Mouse (Mus musculus): ENCODE data around the gene Ubr2. TPM values are rescaled to one million over a fixed set of nuclear protein-coding genes. Genes with fewer than 3 reads are reported as not detected.

Gene Ubr2
- total RNA-seq, 2 experiments from 2014 or later: 43.5 to 73.8 TPM

DNA sequence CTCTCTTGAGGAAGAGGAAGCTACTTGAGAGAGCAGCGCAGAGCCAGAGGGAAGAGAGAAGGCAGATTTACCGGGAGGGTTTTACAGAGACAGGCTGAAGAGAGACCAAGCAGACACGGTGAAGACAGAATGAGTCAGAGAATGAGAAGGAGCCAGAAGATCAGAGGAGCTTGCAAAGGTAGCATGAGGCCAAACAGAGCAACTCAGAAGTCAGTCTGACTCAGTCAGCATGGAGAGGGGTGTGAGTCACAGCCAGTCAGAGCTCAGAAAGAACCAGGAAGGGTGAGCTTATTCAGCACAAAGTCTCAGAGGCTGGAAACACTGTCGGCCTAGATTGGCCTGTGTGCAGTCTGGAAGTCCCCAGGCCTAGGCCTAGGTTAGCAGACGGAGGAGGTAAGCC is 77.4 kb downstream of the Ubr2 start:
- no peak for ATAC-seq (replicated peaks; ENCODE audit: low FRiP score, poor library complexity, severe bottlenecking)

DNA sequence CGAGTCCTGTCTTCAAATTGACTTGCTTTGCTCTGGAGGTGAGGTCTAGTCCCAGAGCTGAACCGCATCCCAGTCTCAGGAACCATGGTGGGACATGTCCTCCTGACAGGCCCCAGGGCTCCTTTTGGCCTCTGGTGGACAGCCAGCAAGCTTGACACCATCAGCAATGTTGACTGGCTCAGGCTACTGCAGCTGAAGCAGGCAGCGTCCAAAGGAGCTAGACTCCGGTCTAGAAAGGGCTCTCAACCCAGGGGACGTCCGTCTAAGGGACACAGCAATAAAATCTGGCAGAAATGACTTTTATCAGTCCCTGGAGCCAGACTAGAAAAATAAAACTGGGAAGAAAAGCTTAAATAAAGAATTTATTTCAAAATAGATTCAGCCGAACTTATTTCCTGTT is 80.5 kb downstream of the Ubr2 start:
- ATAC-seq (replicated peaks; ENCODE audit: low FRiP score, poor library complexity, severe bottlenecking): no peak

DNA sequence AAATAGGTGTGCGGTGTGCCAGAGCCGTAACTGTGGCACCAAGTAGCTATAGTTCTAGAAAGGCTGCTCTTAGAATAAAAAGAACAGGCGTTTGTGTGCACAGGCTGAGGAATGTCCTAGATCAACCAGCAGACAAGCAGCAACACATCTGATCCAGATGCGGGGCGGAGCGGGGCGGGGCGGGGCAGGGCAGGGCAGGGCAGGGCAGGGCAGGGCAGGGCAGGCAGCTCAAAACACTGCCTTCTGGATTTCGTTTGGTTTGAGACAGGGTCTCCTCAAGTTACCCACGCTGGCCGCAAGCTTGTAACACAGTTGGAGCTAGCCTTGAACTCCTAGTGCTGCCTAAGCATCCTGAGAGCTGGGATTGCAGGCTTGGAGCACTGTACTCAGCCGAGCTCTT is 81.1 kb downstream of the Ubr2 start:
- ATAC-seq (replicated peaks; ENCODE audit: low FRiP score, poor library complexity, severe bottlenecking): no peak

DNA sequence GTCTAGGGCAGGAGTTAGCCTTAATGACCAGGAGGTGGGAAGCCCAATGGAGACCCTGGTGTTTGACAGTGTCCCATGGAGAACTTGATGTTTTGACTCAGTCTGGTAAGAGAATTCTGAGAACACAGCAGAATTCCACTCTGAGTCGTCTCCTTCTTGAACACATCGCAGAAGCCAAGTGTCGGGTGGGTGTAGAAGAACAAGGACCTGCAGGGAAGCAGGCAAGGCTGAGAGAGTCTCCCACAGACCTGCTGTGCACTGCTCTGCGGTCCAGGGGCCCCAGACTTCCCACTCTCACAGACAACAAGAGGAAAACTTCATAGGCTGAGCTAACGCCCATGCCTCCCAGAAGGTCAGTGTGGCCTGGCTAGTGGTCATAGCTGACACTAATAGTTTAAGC is 82.6 kb downstream of the Ubr2 start:
- ATAC-seq (replicated peaks; ENCODE audit: low FRiP score, poor library complexity, severe bottlenecking): no peak

DNA sequence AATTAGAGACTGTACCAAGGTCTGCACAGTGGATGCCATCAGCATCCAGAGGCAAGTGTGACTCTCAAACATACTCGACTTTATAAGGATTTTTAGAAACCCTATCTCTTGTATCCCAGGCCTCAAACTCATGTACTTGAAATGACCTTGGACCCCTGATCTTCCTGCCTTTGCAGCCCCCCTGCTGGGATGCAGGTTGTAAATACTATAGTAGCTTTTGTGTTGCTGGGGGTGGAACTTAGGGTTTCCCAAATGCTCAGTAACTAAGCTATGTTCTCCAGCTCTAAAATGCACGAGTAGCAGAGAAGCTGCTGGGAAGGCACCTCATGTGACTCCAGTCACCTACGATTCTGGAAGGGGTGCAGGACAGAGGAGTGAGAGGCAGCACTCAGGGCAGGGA is 83.4 kb downstream of the Ubr2 start:
- ATAC-seq (replicated peaks; ENCODE audit: low FRiP score, poor library complexity, severe bottlenecking): no peak

DNA sequence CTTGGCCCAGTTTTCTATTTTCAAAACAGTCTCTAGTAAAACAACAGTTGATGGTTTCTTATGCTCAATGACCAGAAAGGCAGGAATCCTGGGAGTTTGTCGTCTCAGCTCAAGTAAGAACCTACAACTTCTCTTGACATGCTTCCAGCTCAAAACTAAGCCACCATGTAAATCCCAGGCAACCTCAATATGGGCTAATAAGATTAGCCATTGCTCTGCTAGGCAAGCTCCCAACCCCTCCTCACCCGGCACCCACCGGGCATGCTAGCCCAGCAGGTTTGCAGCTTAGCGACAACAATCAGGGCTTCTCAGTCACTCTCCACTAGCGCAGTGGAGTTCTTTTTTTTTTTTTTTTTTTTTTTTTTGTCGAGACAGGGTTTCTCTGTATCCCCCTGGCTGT is 84.2 kb downstream of the Ubr2 start:
- no peak for ATAC-seq (replicated peaks; ENCODE audit: low FRiP score, poor library complexity, severe bottlenecking)

DNA sequence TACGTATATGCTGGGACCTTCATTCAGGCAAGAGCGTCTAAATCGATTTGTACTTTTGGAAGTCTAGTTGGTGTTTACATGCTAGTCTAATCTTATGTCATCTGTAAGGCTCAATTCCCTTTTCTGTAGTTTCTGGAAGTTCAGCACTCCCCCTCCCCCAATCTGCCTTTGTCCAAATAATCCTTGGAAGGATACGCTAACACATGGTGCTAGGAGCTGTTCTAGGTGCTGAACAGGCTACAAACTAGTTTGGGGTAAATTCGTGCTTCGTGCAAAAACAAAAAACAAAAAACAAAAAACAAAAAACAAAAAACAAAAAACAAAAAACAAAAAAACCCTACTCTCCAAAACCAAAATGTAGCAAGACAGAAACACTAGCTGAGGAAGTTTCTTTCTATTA is 89.5 kb downstream of the Ubr2 start:
- ATAC-seq (replicated peaks; ENCODE audit: low FRiP score, poor library complexity, severe bottlenecking): no peak

DNA sequence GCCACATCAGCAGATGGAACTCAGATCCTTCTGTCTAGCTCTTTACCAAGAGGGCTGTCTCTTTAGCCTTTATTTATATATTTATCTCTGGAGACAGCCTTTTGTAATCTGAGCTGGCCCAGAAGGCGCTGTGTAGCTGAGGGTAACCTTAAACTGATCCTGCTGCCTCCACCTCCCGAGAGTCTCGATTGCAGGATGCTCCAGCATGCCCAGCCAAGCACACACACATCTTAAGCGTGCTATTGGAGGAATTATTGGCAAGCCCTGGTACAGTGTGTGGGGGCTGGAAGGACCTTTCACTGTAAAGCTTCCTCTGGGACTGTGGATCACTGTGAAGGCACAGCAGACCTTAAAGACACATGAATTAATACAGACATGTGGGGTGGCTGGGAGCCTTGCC is 91.4 kb downstream of the Ubr2 start:
- ATAC-seq (replicated peaks; ENCODE audit: low FRiP score, poor library complexity, severe bottlenecking): no peak

DNA sequence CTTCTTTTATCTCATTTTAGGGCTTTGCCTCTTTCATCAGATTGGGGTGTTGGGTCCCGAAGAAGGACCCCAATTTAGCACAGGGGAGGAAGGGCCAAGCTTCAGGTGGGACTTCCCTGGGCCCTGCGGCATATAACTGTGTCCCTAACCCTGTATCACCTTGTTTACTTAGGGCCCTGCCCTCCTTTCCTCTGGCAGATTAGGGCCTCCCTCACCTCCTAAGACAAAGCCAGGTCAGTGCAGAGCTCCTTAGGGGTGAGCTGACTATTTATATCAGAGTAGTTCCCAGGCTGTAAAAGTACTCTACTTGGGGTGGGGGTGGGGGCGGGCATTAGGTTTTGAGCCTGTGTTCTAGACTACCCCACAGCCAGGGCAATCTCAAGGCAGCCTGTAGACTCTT is 95.2 kb downstream of the Ubr2 start:
- ATAC-seq (replicated peaks; ENCODE audit: low FRiP score, poor library complexity, severe bottlenecking): no peak

DNA sequence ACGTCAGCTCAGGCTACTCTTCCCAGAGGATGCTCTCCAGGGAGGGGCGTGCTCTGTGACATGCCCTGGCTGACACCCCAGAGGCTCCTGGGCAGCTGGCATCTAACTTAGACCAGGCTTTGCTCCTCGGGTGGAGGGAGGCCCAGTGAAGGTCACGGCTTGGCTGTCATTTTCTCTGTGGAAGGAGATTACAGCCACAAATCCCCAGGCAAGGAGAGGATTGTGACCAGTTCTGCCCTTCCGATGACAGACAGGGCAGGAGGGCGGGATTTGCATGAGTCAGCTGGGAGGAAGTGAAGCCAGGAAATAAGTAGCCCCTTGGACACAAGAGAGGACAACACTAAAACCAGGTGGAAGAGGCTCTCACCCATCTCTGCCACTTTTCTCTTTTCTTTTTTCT is 98.0 kb downstream of the Ubr2 start:
- no peak for ATAC-seq (replicated peaks; ENCODE audit: low FRiP score, poor library complexity, severe bottlenecking)

DNA sequence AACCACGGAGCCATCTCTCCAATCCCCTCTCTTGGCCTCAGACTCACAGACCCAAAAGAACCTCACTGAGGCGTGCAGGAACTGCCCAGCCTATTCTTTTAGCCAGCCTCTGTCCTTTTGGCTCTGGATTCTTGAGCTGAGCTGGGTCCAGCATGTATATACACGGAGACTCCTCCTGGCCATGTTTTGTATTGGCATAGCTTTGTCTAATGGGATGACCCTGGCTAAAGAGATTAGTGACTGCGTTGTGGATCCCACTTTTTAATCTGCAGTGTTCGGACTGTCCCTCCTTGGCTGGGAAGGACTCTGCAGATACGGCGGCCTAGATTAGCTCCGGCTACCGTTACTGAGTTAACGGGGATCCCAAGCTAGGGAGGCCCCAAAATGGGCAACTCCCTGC is 100.2 kb downstream of the Ubr2 start, which contains the start of gene Prph2:
Gene Prph2 (plus strand): TSS at position 274 of the 400 bp plus-strand sequence.
- ATAC-seq (replicated peaks; ENCODE audit: low FRiP score, poor library complexity, severe bottlenecking): no peak

DNA sequence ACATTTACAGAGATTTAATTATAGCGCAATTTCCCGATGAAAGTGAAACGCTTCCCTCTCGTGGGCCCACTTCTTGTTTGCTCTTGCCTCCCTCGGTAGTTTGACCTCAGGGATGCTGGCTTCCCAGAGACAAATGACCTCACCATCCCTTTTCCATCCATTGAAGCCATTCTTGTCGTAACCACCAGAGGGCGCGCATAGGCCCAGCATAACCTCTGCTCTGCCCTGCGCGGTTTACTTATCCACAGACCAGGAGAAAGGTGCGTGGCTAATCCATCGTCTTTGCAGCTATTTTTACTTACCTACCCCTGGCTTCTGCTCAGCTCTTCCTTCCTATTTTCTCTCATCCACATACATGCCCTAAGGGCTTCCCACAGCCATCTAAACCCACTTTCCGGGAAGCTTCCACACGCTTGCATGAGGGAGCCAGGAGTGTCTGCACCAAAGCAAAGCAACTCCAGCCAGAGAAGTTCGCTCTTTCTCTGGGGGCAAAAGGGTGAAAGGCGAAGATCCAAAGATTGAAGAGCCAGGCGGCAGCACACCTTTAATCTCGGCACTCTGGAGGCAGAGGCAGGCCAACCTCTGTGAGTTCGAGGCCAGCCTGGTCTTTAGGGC is 106.4 kb downstream of the Ubr2 start:
- peak; percentile 92 for ATAC-seq (replicated peaks; ENCODE audit: low FRiP score, poor library complexity, severe bottlenecking)

DNA sequence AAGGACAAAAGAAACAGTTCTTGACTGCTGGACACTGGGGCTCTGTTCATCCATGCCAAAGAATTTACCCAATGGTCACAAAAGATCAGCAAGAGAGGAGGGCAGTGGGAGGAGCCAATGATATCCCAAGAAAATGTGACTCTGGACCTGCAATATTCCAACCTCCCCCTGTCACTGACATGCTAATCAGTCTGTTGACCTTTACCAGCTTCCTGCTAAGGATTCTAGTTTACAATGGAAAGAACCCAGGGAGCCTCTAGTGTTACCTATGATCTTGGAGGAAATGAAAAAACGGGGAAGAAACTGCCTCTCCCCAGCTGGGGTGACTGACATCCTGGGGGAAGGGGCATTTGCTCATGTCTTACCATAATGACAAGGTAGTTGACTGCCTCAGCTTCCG is 109.4 kb downstream of the Ubr2 start:
- no peak for ATAC-seq (replicated peaks; ENCODE audit: low FRiP score, poor library complexity, severe bottlenecking)

DNA sequence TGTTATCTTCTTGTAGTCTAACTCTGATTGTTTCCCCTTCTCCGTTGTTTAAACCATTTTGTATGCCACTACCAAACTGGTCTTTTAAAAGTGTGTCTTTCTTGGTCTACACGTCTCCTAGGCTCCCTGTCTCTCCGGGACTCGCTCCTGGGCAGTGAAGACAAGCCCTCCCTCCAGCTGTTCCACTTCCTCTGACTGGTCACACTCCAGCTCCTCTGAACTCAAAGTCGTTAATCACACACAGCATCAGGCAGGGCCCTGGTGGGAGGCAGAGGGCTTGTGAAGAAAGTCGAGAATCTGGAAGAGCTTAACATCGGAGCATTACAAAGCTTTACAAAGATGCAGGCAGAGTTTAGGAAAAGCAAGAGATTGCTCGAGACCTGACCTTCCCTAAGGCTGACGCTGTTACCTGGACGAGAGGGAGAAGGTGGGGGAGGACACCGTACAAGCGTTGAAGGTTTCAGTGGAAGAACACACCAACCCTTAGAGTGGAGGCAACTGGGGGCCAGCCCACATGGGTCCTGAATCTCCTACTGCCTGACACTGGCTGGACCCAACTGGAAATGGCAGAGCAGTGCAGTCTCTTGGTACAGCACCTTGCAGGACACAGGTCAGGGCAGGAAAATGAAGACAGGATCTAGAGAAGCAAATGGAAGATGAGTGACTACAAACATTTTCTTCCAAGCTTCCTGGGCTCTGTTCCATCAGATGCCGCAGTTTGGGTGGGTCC is 113.0 kb downstream of the Ubr2 start:
- ATAC-seq (replicated peaks; ENCODE audit: low FRiP score, poor library complexity, severe bottlenecking): no peak

DNA sequence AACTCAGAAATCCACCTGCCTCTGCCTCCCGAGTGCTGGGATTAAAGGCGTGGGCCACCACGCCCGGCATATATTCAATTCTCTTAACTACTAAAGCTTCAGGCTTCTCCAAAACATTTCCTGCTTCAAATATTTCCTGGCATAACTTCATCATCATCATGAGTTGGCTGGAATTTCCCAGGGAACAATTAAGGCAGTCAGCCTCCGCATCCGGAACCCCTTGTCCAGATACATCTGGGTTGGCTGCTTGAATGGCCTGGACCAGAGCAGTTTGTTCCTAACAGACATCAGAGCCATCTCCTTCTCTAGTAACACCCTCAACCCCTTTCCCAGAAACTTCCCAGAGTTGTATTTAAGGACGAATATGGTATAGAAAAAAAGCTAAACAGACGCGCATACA is 114.9 kb downstream of the Ubr2 start:
- ATAC-seq (replicated peaks; ENCODE audit: low FRiP score, poor library complexity, severe bottlenecking): no peak

DNA sequence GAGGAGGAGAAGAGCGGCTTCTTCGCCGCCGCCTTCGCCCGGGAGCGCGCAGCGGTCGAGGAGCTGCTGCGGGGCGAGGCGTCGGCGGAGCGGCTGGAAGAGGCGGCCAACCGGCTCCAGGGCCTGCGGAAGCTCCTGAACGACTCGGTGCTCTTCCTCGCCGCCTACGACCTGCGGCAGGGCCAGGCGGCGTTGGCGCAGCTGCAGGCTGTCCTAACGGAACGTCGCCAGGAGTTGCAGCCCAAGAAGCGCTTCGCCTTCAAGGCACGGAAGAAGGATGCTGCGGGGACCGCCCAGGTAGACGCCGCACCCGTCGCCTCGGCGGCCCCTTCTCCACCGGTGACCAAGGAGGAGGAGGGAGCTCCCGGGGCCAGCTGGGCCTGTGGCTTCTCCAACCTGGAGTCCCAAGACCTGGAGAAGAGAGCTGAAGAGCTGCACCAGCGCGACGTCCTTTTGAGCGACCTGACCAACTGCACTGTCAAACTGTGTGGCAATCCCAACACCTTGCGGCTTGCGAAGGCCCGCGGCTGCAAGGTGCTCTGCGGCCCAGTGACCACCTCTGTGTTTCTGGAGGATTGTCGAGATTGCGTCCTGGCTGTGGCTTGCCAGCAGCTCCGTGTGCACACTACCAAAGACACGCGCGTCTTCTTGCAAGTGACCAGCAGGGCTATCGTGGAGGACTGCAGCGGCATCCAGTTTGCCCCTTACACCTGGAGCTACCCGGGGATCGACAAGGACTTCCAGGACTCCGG is 119.3 kb downstream of the Ubr2 start:
- ATAC-seq (replicated peaks; ENCODE audit: low FRiP score, poor library complexity, severe bottlenecking): peak; percentile 41

DNA sequence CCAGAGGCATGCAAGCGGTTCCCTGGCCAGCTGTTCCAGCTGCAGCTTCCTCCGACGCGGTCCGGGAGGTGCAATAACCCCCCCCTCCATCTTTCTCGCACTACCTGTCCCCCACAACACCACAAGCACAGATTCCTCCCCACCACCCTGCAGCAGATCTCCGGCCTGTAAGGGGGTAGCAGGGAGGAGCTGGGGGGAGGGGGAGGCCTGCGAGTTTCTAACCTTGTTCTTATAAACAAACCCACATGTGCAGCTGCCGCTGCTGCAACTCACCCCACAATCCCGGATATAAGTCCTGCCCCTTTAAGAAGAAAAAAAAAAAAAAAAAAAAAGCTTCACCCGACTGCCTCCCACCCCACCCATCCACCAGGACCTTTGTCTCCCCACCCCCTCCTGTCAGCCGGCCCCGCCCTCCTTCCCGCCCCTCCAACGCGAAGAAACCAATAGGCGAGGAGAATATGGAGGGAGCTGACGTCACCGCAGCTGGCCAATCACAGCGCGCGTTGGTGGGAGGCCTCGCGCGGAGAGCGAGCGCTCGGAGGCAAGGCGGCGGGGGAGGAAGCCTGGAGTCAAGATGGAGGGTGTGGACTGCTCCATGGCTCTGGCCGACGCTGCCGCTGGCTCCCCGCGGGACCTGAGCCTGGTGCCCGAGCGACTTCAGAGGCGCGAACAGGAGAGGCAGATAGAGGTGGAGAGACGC is 120.1 kb downstream of the Ubr2 start, which contains the start of gene Tbcc:
Gene Tbcc (plus strand): TSS at position 569 of the 700 bp plus-strand sequence.
- ATAC-seq (replicated peaks; ENCODE audit: low FRiP score, poor library complexity, severe bottlenecking): peak; percentile 92

DNA sequence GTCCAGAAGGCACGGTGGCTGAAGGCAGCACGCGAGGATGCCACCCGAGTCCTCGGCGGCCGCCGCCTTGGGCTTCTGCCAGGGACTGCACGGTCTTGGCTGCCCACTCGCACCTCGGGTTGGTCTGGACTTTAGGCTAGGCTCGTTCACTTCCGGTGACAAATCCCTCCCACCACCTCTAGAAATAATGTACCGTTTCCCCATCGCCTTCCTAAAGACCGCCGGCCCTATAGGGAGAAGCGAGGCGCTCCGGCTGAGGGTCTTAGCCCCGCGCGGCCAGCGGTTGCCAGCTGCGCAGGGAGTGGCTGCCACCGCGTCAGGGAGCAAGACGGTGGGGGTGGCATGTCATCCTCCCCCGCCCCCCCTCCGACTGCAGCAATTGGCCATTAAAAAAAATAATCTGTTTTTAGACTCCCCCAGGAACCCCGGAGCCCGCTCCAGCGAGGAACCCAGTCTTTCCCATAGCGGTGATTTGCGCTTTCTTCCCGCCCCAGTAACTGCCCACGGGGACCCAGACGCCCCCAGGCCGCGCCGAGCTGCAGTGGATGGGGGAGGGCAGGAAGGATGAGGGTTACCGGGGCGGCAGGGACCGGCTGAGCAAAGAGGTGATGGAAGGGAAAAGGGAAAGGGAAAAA is 120.8 kb downstream of the Ubr2 start:
- peak; percentile 40 for ATAC-seq (replicated peaks; ENCODE audit: low FRiP score, poor library complexity, severe bottlenecking)

DNA sequence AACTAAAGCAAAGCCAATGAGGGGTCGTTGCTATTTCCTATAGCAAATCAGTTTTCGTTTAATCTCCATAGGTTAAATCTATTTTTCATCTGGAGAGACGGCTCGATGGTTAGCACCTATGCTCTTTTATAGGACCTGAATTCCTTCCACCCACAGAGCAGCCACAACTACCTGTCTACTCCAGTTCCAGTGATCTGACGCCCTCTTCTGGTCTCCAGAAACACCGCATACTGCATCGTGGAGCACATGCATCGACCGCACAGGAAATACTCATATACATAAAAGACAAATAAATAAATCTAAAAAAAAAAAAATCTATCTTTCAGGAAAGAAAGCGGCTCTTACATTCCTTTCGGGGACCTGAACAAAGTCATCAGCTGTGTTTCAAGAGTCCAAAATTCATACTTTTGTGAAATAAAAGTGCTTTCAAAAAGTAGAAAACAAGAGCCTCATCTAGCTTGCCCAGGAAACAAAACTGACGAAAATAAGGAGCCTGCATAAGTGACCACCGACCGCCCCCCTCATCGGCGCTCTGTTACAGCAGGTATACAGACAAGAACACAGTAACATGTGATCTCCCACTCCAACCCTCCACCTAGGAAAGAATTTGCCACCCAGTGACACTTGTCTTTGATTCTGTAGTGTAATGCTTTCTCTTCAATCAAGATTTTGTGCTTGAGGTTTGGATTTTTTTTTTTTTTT is 121.7 kb downstream of the Ubr2 start:
- ATAC-seq (replicated peaks; ENCODE audit: low FRiP score, poor library complexity, severe bottlenecking): no peak
